Mouse (Mus musculus): ENCODE results near the gene Frg2f1. TPM values are rescaled to one million over a fixed set of nuclear protein-coding genes. Genes with fewer than 3 reads are reported as not detected.
"Not testable (repeated sequence)": the region's sequence is repeated elsewhere in the genome, so short reads cannot be mapped to it uniquely, and the experiment has no call there.

Gene Frg2f1
- polyA plus RNA-seq, 1 experiment from 2014 or later: 6.3 TPM

- Histone ChIP-seq H3K36me3 (no peaks in the 10 kb centered on the region), H3K27ac (replicated peaks) (no peak overlapping the region), H3K4me2 (replicated peaks) (no peak overlapping the region), H3K9ac (no peak overlapping the region), H3K4me3 (replicated peaks) (no peak overlapping the region), H3K9me3 (replicated peaks) (no peaks in the 10 kb centered on the region), H3K27me3 (no peaks in the 10 kb centered on the region), H3K4me1 (peaks cover 19% of the 10 kb centered on the region)
- no peak for ATAC-seq (ENCODE audit: insufficient number of reproducible peaks, low FRiP score, low TSS enrichment, low read depth)
- 74% methylated on average over 4 of the region's 4 CpGs for WGBS
Observed at GRCm38 (mm10) chr4:119537436-119537835, 1.9 kb downstream of the Frg2f1 start.

DNA sequence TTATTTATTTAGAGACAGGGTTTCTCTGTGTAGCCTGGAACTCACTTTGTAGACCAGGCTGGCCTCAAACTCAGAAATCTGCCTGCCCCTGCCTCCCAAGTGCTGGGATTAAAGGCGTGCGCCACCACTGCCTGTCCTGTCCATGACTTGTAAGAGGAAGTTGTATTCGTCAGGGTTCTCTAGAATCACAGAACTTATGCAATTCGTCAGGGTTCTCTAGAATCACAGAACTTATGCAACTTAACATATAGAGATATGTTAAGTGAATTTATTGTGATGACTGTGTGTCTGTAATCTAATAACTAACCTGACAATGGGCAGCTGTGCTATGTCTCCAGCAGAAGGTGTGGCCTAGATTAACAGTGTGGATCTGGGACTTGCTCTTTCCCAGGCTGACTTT, 2.7 kb downstream of the Frg2f1 start, which contains the start of gene Foxj3:
Foxj3 (plus strand) TSS at position 390 of the 400 bp plus-strand sequence.
- not testable (repeated sequence) for H3K9ac ChIP-seq; H3K36me3 ChIP-seq; H3K4me2 ChIP-seq (replicated peaks); H3K27me3 ChIP-seq; H3K9me3 ChIP-seq (replicated peaks); H3K4me3 ChIP-seq (replicated peaks); H3K27ac ChIP-seq (replicated peaks); ATAC-seq (ENCODE audit: insufficient number of reproducible peaks, low FRiP score, low TSS enrichment, low read depth)
- H3K4me1 ChIP-seq: peaks cover 19% of the 10 kb centered on the region
- WGBS: 80% methylated on average over 4 of the region's 4 CpGs

- H3K4me3 ChIP-seq (replicated peaks): no peak overlapping the region
- no peak overlapping the region for H3K4me2 ChIP-seq (replicated peaks)
- H3K9me3 ChIP-seq (replicated peaks): no peaks in the 10 kb centered on the region
- H3K9ac ChIP-seq: no peak overlapping the region
- no peak overlapping the region for H3K27ac ChIP-seq (replicated peaks)
- H3K36me3 ChIP-seq: no peaks in the 10 kb centered on the region
- ATAC-seq (ENCODE audit: insufficient number of reproducible peaks, low FRiP score, low TSS enrichment, low read depth): no peak
- no peaks in the 10 kb centered on the region for H3K27me3 ChIP-seq
- H3K4me1 ChIP-seq: peaks cover 10% of the 10 kb centered on the region
- WGBS: 69% methylated on average over 4 of the region's 4 CpGs
Observed at GRCm38 (mm10) chr4:119535103-119535502, 4.2 kb downstream of the Frg2f1 start.

GRCm38 (mm10) chr4:119531813-119532212, 7.5 kb downstream of the Frg2f1 start:
- no peaks in the 10 kb centered on the region for H3K4me1 ChIP-seq
- H3K9ac ChIP-seq: no peak overlapping the region
- no peaks in the 10 kb centered on the region for H3K27me3 ChIP-seq
- no peaks in the 10 kb centered on the region for H3K9me3 ChIP-seq (replicated peaks)
- H3K36me3 ChIP-seq: no peaks in the 10 kb centered on the region
- no peak overlapping the region for H3K4me2 ChIP-seq (replicated peaks)
- 66% methylated on average over 2 of the region's 2 CpGs for WGBS
- no peak overlapping the region for H3K4me3 ChIP-seq (replicated peaks)
- ATAC-seq (ENCODE audit: insufficient number of reproducible peaks, low FRiP score, low TSS enrichment, low read depth): no peak
- no peak overlapping the region for H3K27ac ChIP-seq (replicated peaks)

DNA sequence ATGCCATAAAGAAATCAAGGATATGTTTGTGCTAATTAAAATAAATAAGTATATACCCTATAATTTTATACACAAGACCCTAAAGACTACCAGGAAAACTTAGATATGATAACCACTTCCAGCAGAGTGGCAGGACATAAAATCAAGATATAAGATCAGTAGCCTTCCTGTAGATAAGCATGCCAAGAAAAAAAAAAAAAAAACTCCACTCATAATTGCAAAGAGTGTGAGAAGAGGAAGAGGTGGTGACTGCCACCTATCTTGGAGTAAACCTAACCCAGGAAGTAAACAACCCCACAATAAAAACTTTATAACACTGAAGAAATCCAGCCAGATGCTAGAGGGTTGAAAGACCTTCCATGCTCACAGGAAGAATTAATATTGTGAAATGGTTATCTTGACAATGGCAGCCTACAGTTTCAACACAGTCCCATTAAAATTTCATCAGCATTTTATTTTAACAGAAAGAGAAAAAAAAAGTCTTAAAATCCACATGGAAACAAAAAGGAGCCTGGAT, 12.9 kb downstream of the Frg2f1 start:
- H3K4me1 ChIP-seq: no peaks in the 10 kb centered on the region
- no peak overlapping the region for H3K4me2 ChIP-seq (replicated peaks)
- H3K36me3 ChIP-seq: no peaks in the 10 kb centered on the region
- ATAC-seq (ENCODE audit: insufficient number of reproducible peaks, low FRiP score, low TSS enrichment, low read depth): no peak
- no peaks in the 10 kb centered on the region for H3K9me3 ChIP-seq (replicated peaks)
- no peak overlapping the region for H3K27ac ChIP-seq (replicated peaks)
- H3K4me3 ChIP-seq (replicated peaks): no peak overlapping the region
- H3K9ac ChIP-seq: no peak overlapping the region
- H3K27me3 ChIP-seq: no peaks in the 10 kb centered on the region

- H3K36me3 ChIP-seq: no peaks in the 10 kb centered on the region
- no peak overlapping the region for H3K4me3 ChIP-seq (replicated peaks)
- ATAC-seq (ENCODE audit: insufficient number of reproducible peaks, low FRiP score, low TSS enrichment, low read depth): no peak
- no peak overlapping the region for H3K27ac ChIP-seq (replicated peaks)
- no peaks in the 10 kb centered on the region for H3K4me1 ChIP-seq
- no peak overlapping the region for H3K4me2 ChIP-seq (replicated peaks)
- H3K9me3 ChIP-seq (replicated peaks): no peaks in the 10 kb centered on the region
- WGBS: 89% methylated on average over 2 of the region's 2 CpGs
- H3K27me3 ChIP-seq: no peaks in the 10 kb centered on the region
- no peak overlapping the region for H3K9ac ChIP-seq
Observed at GRCm38 (mm10) chr4:119524466-119524865, 14.9 kb downstream of the Frg2f1 start.

GRCm38 (mm10) chr4:119524010-119524409, 15.3 kb downstream of the Frg2f1 start:
- Histone ChIP-seq H3K27ac (replicated peaks) (no peak overlapping the region), H3K4me1 (no peaks in the 10 kb centered on the region), H3K9me3 (replicated peaks) (no peaks in the 10 kb centered on the region), H3K4me3 (replicated peaks) (no peak overlapping the region), H3K27me3 (no peaks in the 10 kb centered on the region), H3K4me2 (replicated peaks) (no peak overlapping the region), H3K36me3 (no peaks in the 10 kb centered on the region), H3K9ac (no peak overlapping the region)
- ATAC-seq (ENCODE audit: insufficient number of reproducible peaks, low FRiP score, low TSS enrichment, low read depth): no peak
- 76% methylated on average over 1 of the region's 1 CpGs for WGBS

DNA sequence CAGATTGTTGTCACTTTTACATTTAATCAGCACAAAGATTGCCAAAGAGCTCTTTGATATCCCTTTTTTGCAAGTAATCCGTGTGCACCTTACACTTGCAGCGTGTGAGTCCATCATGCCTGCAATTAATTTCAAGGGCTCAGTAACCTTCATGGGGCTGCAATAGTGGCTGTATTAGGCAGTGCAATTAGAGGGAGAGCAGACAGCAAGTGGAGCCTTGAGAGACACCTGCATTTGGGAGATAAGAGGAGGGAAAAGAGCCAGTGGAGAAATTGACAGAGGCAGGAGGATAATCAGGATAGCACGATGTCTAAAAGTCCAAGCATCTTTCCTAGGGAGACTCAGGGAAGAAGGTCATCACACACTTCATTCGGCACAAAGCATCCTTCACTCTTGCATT, 15.8 kb downstream of the Frg2f1 start:
- no peaks in the 10 kb centered on the region for H3K27me3 ChIP-seq
- no peak overlapping the region for H3K27ac ChIP-seq (replicated peaks)
- H3K4me2 ChIP-seq (replicated peaks): no peak overlapping the region
- ATAC-seq (ENCODE audit: insufficient number of reproducible peaks, low FRiP score, low TSS enrichment, low read depth): no peak
- H3K9me3 ChIP-seq (replicated peaks): no peaks in the 10 kb centered on the region
- no peaks in the 10 kb centered on the region for H3K36me3 ChIP-seq
- H3K4me3 ChIP-seq (replicated peaks): no peak overlapping the region
- H3K4me1 ChIP-seq: no peaks in the 10 kb centered on the region
- 80% methylated on average over 4 of the region's 4 CpGs for WGBS
- no peak overlapping the region for H3K9ac ChIP-seq

DNA sequence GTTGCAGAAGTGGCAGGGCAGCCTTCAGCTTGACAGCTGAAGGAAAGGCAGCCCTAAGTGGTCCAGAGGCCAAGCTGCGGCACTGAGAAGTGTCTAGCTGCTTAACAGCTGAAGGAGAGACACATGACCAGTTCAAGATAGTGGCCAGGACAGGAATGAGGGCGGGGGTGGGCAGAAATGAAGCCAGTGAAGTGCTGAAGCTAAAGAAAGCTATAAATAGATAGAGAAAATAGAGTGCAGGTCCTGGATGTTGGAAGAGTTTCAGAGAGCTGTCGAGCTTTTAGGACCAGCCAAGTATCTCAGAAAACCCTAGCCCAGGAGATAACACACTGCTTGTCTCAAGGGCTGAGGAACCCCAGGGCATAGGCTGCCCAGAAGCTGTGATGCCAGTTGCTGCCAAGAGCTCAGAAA, 26.6 kb downstream of the Frg2f1 start:
- H3K4me1 ChIP-seq: no peaks in the 10 kb centered on the region
- H3K27ac ChIP-seq (replicated peaks): no peak overlapping the region
- H3K9me3 ChIP-seq (replicated peaks): no peaks in the 10 kb centered on the region
- H3K9ac ChIP-seq: no peak overlapping the region
- no peak overlapping the region for H3K4me3 ChIP-seq (replicated peaks)
- H3K4me2 ChIP-seq (replicated peaks): no peak overlapping the region
- no peak for ATAC-seq (ENCODE audit: insufficient number of reproducible peaks, low FRiP score, low TSS enrichment, low read depth)
- H3K27me3 ChIP-seq: no peaks in the 10 kb centered on the region
- 63% methylated on average over 3 of the region's 3 CpGs for WGBS
- H3K36me3 ChIP-seq: no peaks in the 10 kb centered on the region

DNA sequence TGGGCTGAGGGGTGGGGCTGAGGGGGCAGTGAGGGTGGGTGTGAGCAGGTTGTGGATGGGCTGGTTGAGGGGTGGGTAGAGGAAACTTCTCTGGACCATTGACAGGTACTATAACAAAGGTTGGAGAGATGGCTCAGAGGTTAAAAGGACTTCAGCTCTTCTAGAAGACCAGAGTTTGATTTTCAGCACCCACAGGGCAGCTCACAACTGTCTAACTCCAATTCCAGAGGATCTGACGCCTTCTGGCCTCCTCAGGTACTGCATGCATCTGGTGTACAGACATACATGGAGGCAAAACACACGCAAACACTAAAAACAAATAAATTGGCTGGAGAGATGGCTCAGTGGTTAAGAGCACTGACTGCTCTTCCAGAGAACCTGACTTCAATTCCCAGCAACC, 27.7 kb downstream of the Frg2f1 start:
- H3K9ac ChIP-seq: no peak overlapping the region
- no peaks in the 10 kb centered on the region for H3K36me3 ChIP-seq
- no peaks in the 10 kb centered on the region for H3K9me3 ChIP-seq (replicated peaks)
- ATAC-seq (ENCODE audit: insufficient number of reproducible peaks, low FRiP score, low TSS enrichment, low read depth): no peak
- no peak overlapping the region for H3K4me2 ChIP-seq (replicated peaks)
- no peaks in the 10 kb centered on the region for H3K27me3 ChIP-seq
- H3K4me3 ChIP-seq (replicated peaks): no peak overlapping the region
- no peaks in the 10 kb centered on the region for H3K4me1 ChIP-seq
- H3K27ac ChIP-seq (replicated peaks): no peak overlapping the region
- WGBS: 78% methylated on average over 2 of the region's 2 CpGs

DNA sequence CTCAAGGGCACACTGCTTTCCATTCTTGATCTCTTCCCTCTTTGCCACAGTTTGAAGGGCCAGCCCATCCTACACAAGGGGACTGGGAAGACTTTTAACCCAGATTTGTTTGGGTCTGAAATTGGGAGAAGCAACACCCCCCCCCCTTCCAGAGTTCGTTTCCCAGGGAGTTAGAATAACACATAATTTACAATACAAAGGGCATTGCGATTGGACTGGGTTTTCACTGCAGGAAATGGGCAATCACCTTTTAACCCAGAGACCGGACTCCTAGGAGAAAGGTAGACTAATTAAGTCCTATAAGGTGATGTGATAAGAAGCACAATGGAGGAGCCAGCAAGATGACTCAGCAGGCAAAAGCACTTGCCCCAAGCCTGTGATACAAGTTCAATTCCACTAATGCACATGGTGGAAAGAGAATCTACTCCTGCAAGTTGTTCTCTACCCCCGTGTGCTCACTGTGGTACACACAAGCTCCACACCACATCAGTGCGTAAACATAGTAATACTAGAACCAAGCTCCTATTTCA, 40.9 kb downstream of the Frg2f1 start:
- Histone ChIP-seq H3K27ac (replicated peaks) (no peak overlapping the region), H3K4me3 (replicated peaks) (no peak overlapping the region), H3K9me3 (replicated peaks) (no peaks in the 10 kb centered on the region), H3K36me3 (no peaks in the 10 kb centered on the region), H3K4me1 (no peaks in the 10 kb centered on the region), H3K9ac (no peak overlapping the region), H3K4me2 (replicated peaks) (no peak overlapping the region), H3K27me3 (peaks cover 8% of the 10 kb centered on the region; the same call in 1 of the 2 replicates)
- 52% methylated on average over 5 of the region's 5 CpGs for WGBS
- ATAC-seq (ENCODE audit: insufficient number of reproducible peaks, low FRiP score, low TSS enrichment, low read depth): no peak

GRCm38 (mm10) chr4:119492933-119493327, 46.4 kb downstream of the Frg2f1 start:
- Histone ChIP-seq H3K4me2 (replicated peaks) (peak overlapping the region; percentile 94), H3K27me3 (peaks cover 34% of the 10 kb centered on the region), H3K4me1 (peaks cover 9% of the 10 kb centered on the region; the same call in 1 of the 2 replicates), H3K27ac (replicated peaks) (no peak overlapping the region), H3K9ac (no peak overlapping the region), H3K36me3 (no peaks in the 10 kb centered on the region), H3K4me3 (replicated peaks) (peak overlapping the region; percentile 52), H3K9me3 (replicated peaks) (no peaks in the 10 kb centered on the region)
- ATAC-seq (ENCODE audit: insufficient number of reproducible peaks, low FRiP score, low TSS enrichment, low read depth): peak; percentile 29; the same call in 1 of the 2 replicates
- 37% methylated on average over 10 of the region's 10 CpGs for WGBS
